In the genomic region with DNA sequence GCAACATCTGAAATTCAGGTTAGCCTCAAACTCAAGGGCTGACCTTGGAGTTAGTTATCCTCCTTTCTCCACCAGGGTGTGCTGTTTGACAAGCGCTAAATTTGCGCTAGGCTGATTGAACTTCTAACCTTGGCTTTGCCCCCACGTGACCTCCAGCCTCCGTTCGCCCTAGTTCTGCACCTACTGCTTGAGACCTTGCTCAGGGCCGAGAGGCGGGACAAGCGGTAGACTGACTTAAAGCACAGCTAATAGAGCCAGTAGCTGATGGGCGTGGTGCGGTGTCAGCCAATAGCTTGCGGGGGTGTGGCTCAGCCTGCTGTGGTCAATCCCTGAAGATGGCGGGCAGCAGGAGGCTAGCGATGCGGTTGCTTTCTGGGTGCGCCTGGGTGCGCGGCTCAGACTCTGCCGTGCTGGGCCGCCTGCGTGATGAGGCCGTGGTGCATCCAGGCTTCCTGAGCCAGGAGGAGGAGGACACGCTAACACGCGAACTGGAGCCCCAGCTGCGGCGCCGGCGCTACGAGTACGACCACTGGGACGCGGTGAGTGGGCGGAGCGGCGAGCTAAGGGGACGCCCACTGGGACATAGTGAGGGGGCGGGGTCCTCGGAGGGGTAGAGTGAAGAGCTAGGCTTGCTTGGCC, we compare ENCODE assay signal across 1 mouse cellular context.
TF ChIP-seq lines count a peak whose summit lies in the region.

A gene (plus strand): TSS at position 311 of the 639 bp plus-strand sequence.

TF ChIP-seq in CH12.LX, 34 proteins besides CTCF, POLR2A, EP300 and RAD21 (continued from another document):
- TF ChIP-seq USF1 (IDR thresholded peaks at IDR 0.05; ENCODE audit: low read depth, low read length) (peak; percentile 98), ELF1 (IDR thresholded peaks at IDR 0.05; ENCODE audit: low read depth, low read length) (peak; percentile 59; the same call in 1 of the 2 replicates), JUND (conservative IDR thresholded peaks at IDR 0.05; ENCODE audit: low read depth, low read length) (no peak), NELFE (IDR thresholded peaks at IDR 0.05; ENCODE audit: low read depth, low read length) (peak; percentile 51; the same call in 1 of the 2 replicates), UBTF (IDR thresholded peaks at IDR 0.05; ENCODE audit: low read depth, low read length) (no peak), MXI1 (IDR thresholded peaks at IDR 0.05; ENCODE audit: low read depth, low read length) (peak; percentile 86), JUN (IDR thresholded peaks at IDR 0.05; ENCODE audit: insufficient read depth, low read depth, low read length) (no peak), E2F4 (IDR thresholded peaks at IDR 0.05; ENCODE audit: insufficient replicate concordance, low read depth, low read length) (no peak), MAZ (IDR thresholded peaks at IDR 0.05; ENCODE audit: low read depth, low read length) (0 out of 2 replicates have a peak, but pooled peaks have one; percentile 34), HCFC1 (IDR thresholded peaks at IDR 0.05; ENCODE audit: low read depth, low read length) (no peak; the same call in 1 of the 2 replicates), USF2 (conservative IDR thresholded peaks at IDR 0.05; ENCODE audit: low read depth, low read length) (peak; percentile 98), ZKSCAN1 (IDR thresholded peaks at IDR 0.05; ENCODE audit: borderline replicate concordance, low read depth, low read length) (no peak), CHD1 (IDR thresholded peaks at IDR 0.05; ENCODE audit: low read depth, low read length) (no peak), ZMIZ1 (IDR thresholded peaks at IDR 0.05; ENCODE audit: low read depth, low read length) (peak; percentile 61), ZNF384 (IDR thresholded peaks at IDR 0.05; ENCODE audit: low read depth, low read length) (no peak), IRF4 (IDR thresholded peaks at IDR 0.05; ENCODE audit: low read depth, low read length) (0 out of 2 replicates have a peak, but pooled peaks have one; percentile 5)
